Mouse (Mus musculus) heart, adult 18-20 months (tissue): ENCODE data around the gene Gm45837. TPM values are rescaled to one million over a fixed set of nuclear protein-coding genes. Genes with fewer than 3 reads are reported as not detected.

ENCODE experiments used
- DNase-seq, 2 experiments: peaks; one replicate each; pipeline ENCODE4 v3.0.0; 2021 to 2022; ENCODE audit warnings: mixed read lengths in 1 of 2
- total RNA-seq, 2 experiments: library from RNA; stranded (reverse); gene quantifications; 2 replicates each; pipeline ENCODE4 v1.2.3; 2021

Gene Gm45837
- total RNA-seq, 2 experiments from 2014 or later: 2.6 to 3.0 TPM

DNA sequence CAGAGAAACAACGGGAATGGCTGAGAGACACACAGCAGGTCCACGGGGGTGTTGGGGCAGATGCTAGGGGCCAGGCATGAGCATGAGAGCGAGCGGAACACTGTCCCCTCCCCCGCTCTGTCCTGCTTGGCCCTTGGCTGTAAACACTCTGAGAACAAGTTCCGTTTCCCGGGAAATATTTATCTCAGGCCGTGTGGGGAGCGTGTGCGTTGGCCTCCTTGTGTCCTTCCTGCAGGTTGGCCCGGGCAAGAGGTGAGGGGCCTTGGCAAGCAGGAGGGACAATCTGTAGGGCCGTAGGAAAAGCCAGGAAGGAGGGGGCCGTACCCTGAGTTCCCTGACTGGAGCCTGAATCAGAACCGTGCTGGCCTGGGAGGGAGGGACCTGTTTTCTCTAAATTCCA lies 54.7 kb downstream of the Gm45837 start:
- DNase-seq: peak; percentile 83 to 88

DNA sequence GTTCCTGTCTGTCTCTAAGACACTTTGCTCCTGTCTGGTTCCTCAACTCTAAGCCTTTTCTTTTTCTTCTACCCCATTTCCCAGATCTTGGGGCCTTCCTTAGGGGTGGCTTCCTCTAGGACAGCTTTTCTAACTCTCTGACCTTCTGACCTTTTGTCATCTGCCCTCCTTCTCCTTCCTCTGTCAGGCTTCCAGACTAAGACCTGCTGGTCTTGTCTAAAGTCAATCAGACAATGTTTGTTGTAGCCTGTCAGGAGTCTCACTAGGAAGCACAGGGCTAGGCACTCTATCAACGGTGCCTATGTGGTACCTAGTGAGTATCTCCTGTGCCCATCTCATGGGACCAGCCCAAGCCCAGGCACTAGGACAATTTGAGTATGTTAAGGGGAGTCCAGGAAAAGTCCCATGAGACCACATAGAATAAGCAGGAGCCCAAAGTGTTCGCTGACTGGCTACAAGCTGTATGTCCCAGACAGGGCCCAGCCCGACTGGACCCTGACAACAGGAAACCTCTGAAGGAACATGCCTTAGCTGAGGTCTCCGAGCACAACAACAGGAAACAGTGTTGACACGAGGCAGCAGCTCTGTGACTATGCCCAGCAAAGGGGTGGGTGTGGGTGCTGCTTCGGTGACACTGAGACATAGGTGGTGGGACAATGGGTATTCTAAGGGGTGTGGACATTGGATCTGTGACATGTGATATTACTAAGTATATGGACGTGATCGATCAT lies 55.3 kb downstream of the Gm45837 start:
- peak; percentile 63 to 82 for DNase-seq

GRCm38 (mm10) chr7:101466581-101467081 lies 55.9 kb downstream of the Gm45837 start:
- DNase-seq: peak; percentile 73 to 74

DNA sequence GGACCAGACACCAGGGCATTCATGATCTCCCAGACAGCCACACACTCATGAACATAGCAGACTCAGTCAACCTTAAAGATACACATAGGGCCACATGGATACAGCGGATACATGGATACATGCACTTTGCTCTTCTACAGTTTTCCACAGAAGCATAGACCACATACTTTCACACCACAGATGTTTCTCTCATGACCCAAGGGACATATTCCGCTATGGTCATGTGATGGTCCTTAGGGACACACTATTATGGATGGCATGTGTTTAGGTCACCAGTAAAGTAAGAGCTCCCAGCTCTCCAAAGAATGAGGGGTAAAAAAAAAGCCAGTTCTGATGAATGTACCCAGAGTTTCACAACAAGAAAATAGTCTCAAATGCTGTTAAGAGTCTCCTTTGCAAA lies 60.7 kb downstream of the Gm45837 start:
- DNase-seq: no peak

DNA sequence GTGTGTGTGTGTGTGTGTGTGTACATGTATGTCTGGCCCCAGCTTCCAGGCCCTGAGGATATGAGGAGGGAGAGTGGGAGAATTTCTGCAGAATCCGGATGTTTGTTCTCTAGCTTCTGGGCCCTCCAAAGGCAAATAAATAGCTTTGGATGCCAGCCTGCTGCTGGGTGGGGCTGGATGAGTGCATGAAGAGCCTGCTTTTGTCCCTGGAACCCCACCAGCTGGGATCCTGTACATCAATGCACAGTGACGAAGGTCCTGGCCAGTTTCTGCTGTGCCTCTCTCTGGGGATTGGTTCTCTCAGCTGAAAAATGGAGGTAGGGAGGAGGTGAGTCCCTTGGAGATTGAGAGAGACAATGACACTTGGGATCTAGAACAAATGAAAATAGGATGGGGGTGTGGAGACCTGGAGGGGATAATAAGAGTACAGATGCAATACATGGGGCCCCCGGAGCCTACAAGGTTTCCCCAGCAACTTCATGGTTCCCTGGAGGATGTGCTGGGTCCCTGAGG lies 61.3 kb downstream of the Gm45837 start:
- DNase-seq: peak in 1 of 2 experiments; percentile 38

DNA sequence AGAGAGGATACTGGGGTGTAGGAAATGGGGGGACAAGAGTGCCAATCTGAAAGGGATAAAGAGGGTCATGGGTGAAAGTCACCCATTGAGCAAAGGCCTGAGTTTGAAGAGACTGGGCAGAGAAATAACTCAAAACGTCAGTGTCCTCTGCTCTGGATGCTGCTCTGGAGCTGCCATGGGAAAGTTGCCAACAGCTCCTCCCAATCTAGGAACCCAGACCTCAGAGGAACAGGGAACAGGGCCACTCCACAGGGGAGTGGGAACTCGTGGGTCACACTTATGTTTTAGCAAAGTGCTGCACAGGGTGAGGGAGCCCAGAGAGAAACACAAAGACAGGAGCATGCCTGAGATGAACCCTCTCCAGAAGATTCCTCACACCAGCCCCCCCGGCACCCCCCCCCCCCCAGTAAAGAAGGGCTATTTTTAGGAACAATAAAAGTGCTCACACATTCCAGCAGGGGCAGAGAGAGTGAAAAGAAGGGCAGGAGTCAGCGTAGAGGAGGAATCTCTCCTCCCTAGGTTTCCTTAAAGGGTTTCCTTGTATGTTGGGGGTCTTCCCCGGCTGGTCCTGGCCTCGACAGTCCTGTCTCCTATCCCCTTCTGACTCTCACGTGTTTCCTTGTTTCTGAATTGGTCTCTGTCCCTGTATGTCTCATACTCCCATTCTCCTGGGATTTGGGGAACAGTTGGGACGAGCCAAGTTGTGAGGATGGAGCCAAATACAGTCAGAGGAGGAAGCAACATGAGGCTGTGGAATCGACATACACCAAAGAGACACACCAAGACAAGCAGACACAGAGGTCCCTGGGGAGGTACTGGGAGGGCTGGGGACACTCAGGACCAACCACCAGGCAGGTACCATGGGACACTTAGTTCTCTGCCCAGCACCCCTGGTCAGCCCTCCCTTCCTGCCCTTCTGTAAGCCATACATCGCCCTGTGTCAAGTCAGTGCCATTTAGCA lies 62.2 kb downstream of the Gm45837 start:
- peak; percentile 73 to 79 for DNase-seq

DNA sequence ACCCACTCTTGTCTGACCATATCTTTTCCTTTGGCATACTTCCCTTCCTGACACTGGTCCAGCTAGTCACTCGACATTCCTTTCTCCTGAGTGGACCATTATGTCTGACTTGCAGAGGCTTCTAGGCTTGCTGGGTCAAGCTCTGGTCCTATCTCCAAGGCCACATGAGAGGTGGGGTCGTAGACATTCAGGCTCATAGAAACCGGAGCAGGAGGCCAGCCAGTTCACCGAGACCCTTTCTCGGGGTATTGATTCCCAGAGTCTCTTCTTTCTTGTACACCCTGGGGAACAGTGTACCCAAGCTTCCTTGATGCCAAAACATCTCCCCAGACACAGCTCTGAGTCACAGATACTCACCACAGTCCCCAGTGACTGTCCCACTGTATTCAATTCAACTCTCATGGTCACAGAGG lies 63.7 kb downstream of the Gm45837 start:
- peak in 1 of 2 experiments; percentile 49 for DNase-seq

DNA sequence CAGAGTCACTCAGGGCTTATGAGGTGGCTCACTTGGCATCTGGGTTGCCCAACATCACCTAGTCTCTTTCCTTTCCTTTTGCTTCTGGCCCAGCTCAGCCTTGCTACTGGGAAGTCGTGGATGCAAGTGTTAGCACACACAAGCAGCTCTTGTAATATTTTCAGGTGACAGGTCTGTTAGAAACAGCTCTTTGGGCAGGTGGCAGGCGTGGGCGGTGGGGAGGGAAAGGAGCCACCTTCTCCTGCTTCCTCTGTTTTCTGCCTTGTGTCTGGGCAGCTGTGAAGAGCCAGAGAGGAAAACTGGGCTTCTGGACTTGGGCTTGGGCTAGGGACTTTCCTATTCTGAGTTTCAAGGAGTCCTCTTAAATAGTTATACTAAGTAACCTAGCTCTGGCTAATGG lies 65.3 kb downstream of the Gm45837 start:
- no peak for DNase-seq

GRCm38 (mm10) chr7:101476493-101476892 lies 65.8 kb downstream of the Gm45837 start:
- no peak for DNase-seq

DNA sequence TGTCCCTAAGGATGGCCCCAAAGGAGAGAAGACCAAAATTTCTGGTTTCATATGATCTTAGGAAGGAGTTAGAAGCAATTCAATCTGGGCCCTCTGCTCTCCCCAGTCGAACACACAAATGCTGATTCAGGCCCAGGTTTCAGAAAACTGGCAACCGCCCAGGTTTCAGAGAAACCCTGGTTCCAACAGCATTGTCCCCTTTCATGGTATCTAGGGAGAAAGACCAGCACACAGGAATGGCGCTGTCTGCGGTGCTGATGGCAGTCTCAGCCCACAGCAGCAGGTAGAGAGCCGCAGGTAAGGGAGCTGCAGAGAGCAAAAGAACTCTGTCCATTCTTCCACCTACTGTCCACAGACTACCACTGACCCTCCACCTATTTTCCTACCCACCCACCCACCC lies 66.5 kb downstream of the Gm45837 start:
- no peak for DNase-seq

- no peak for DNase-seq
These were observed 67.4 kb downstream of the Gm45837 start for GRCm38 (mm10) chr7:101478099-101478498.

DNA sequence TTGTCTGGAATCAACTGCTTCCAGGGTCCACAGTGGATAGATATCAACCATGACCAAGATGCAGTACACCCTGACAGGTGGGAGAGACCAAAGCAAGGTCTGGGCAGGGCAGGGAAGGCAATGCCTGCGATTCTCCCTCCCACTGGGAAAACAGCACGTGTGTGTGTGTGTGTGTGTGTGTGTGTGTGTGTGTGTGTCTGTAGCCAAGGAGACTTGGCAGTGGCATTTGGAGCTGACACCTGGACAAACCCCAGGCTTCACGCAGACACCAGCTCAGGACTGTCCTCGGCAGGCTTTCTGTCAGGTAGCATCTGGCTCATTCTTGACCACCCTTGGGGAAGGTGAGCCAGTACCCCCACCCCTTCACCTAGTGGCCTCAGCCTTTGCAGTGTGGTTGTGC lies 69.2 kb downstream of the Gm45837 start:
- no peak for DNase-seq

DNA sequence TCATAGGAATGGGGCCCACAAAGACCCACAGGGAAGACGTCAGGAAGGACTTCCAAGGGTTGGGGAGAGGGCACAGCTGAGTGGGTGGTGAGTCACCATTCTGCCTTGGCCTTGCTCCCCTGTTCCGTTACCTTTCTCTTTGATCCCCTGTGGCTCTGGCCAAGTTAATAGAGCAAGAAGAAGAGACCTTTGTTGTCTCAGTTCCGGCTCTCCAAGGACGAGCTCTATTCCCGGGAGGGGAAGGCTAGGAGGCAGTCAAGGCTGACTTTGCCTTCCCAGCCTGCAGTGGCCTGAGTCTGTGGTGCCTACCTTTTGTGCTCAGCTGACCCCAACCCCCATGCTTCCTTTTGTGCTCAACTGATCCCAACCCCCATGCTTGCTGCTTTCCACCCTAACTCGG lies 70.0 kb downstream of the Gm45837 start:
- DNase-seq: no peak

DNA sequence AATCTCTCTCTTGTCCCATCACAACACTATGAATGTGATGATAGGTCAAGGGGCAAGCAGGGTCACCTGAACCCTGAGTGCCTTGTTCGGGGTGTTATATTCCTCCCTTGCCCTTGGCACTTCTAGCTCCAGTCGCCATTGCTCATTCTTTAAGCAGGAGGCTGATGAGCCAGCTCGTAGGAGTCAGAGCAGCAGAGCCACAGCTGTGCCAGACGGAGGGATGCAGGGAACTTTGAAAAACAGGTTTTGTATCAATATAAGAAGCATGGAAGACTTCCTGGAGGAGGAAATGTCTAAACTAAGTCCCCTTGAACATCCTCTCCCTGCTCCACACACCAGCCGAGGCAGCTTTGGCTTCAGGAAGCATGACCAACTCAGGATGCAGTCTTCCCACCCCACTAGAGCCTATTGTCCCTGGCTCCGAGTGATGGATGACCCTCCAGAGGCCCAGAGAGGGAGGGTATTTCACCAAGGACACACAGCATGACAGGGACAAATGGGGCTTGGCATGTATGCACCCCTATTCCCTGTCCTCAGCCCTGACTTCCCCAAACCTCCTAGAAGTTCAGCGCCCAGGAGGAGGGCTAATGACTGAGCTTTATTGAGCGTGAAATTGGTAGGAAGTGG lies 71.3 kb downstream of the Gm45837 start:
- DNase-seq: no peak

DNA sequence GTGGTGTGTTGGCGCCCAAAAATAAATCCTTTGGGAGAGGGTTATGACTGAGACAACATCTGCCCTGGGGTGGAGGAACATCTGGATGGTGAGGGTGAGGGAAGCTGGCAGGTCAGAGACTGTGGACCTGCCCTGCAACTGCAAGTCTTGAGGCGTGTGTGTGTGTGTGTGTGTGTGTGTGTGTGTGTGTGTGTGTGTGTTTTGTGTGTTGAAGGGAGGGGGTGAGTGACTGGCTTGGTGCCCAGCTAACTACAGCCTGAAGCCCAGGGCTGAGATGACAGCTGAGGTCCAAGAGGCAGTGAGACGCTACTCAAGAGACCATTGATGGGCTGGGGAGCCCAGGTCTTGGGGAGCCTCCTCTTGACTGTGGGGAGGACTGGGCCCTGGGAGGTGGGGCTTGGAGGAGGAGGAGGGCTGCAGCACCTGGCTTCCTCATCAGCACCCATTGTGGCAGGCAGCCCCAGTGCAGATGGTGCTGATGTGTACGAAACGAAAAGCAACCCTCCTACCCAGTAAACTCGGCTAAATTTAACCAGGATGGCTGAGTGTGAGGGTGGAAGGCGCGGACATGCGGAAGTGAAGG lies 71.9 kb downstream of the Gm45837 start:
- no peak for DNase-seq

DNA sequence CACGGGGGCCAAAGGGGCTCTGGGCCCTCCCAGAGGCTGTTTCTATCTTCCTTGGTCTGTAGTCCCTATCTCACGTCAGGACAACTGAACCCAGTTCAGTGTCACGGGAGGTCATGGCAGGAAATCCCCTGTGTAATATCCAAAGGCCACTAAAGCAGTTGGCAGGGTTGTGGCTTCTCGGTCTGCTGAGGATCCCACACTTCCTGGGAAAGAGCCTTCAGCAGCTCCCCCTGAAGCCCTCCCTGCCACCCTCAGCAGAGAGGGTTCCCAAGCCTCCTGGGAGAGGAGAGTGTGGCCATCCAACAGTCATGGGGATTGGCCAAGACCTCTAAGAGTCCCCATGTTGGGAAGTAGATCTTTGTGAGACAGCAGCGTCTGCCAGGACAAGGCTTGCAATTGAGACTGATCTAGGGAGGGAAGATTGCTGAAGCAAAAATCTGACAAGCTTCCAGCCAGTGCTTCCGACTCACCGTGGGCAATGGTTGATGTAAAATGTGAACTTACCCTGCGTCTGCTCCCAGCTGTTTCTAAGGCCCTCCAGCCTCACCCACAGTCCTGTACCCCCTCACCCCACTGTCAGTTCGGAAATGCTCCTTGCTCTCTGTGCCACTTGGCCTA lies 72.9 kb downstream of the Gm45837 start:
- DNase-seq: no peak

GRCm38 (mm10) chr7:101487102-101487501 lies 76.4 kb downstream of the Gm45837 start:
- no peak for DNase-seq

- peak in 1 of 2 experiments; percentile 59 for DNase-seq
These were observed 80.3 kb downstream of the Gm45837 start for GRCm38 (mm10) chr7:101490952-101491351.

GRCm38 (mm10) chr7:101498385-101498784 lies 87.7 kb downstream of the Gm45837 start:
- DNase-seq: no peak

- no peak for DNase-seq
These were observed 88.6 kb downstream of the Gm45837 start for GRCm38 (mm10) chr7:101499251-101499650.

DNA sequence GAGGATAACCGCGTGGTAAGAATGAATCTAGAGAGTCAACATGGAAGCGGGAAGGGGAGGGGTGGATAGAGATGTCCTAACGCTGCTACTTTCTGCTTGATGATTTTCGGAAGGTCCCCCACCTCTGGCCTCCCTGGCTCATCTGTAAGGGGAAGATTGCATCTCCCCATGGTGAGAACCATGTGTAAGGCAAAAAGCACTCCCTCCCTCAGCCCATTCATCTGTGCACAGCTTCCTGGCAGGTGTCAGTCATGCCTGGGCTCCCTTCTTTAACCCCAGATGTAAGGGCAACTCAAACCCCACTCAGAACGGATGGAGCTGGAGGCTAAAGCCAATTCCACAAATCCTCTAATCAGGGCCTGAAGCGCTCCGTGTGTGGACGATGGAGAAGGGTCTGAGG lies 89.0 kb downstream of the Gm45837 start:
- no peak for DNase-seq
